18 mouse cellular contexts compared by ENCODE assay signal in genomic region chr6:66998645-66999044, GRCm38 (mm10). TPM values are rescaled to one million over a fixed set of nuclear protein-coding genes. Genes with fewer than 3 reads are reported as not detected.
DNase-seq lines count a peak whose midpoint lies in the region; ATAC-seq and TF ChIP-seq lines count a peak whose summit lies in the region.
"Had no signal": no experiment of that assay in that cellular context is flagged by ENCODE, and none has a peak within 500 bp of the region (broad histone marks: within the 10 kb centered on the region; RNA-seq: fewer than 3 reads in every experiment).

No protein-coding gene starts in this region.

- POLR2A ChIA-PET in Patski (lab: Charles Lee): interaction anchor here (0.9 to 1.5 kb wide), 2 partner anchors 38 to 51 kb away, joined by 3 to 7 read pairs; partner anchors contain the start of gene Gadd45a

- CTCF ChIA-PET in Patski (lab: Charles Lee): interaction anchor here (1.3 to 2.1 kb wide), 5 partner anchors 12 to 37 kb away, joined by 3 to 8 read pairs (median 4); no protein-coding TSS in a partner anchor

- H3K4me2 ChIP-seq in kidney, postnatal 0 days (ENCODE audit: low read length): no peak overlapping the region
- H3K4me2 ChIP-seq: embryonic facial prominence, embryonic 12.5 days; forebrain, embryonic 13.5 days; liver, embryonic 12.5 days; midbrain, embryonic 11.5 days; neural tube, embryonic 12.5 days had no signal

- peak; percentile 35 for DNase-seq in gastrocnemius, adult 2 months
- no peak for DNase-seq in gastrocnemius, postnatal 4 days (ENCODE audit: low spot score in 2 of 2)
- no peak for DNase-seq in Patski (ENCODE audit: low read depth, low spot score)
- DNase-seq in kidney, postnatal 0 days (ENCODE audit: low spot score): no peak
- DNase-seq in lung, postnatal 36 days: peak; percentile 87
- no peak for DNase-seq in frontal cortex, postnatal 25 days (ENCODE audit: low spot score in 2 of 2)
- DNase-seq in B cell, adult 2 months: no peak
- DNase-seq: cerebellum, adult 8-10 months; gastrocnemius, postnatal 36 days; heart, postnatal 10 days; right cerebral cortex, adult 18-20 months had no signal

- H3K27me3 ChIP-seq in Patski: no peaks in the 10 kb centered on the region
- no peaks in the 10 kb centered on the region for H3K27me3 ChIP-seq in kidney, postnatal 0 days (ENCODE audit: insufficient read depth, low read length)
- H3K27me3 ChIP-seq: embryonic facial prominence, embryonic 12.5 days; forebrain, embryonic 13.5 days; liver, embryonic 12.5 days; neural tube, embryonic 12.5 days had no signal

- no peaks in the 10 kb centered on the region for H3K36me3 ChIP-seq in kidney, postnatal 0 days (ENCODE audit: insufficient read depth, low read length)
- H3K36me3 ChIP-seq: embryonic facial prominence, embryonic 12.5 days; liver, embryonic 12.5 days; neural tube, embryonic 12.5 days had no signal

- H3K4me1 ChIP-seq in kidney, postnatal 0 days (replicated peaks; ENCODE audit: insufficient read depth, low read length): no peaks in the 10 kb centered on the region; the same call in none of the 2 replicates
- H3K4me1 ChIP-seq: embryonic facial prominence, embryonic 12.5 days; forebrain, embryonic 13.5 days; neural tube, embryonic 12.5 days had no signal

- WGBS in kidney, postnatal 0 days: 82% methylated on average over 2 of the region's 2 CpGs

- in situ Hi-C loops in Patski (cut with MboI; ENCODE audit: low pct_unique_long_range_greater_than_20kb): no loop called here

- H3K9me3 ChIP-seq in kidney, postnatal 0 days (replicated peaks; ENCODE audit: low read length): no peaks in the 10 kb centered on the region
- H3K9me3 ChIP-seq: embryonic facial prominence, embryonic 12.5 days; forebrain, embryonic 13.5 days; liver, embryonic 12.5 days; neural tube, embryonic 12.5 days had no signal

- intact Hi-C loops in gastrocnemius, adult 2 months (cut with DNase I): no loop called here

- no peak overlapping the region for H3K27ac ChIP-seq in gastrocnemius, adult 2 months
- H3K27ac ChIP-seq in kidney, postnatal 0 days: 0 out of 2 replicates have a peak overlapping the region, but pooled peaks have one; percentile 14
- H3K27ac ChIP-seq: embryonic facial prominence, embryonic 12.5 days; forebrain, embryonic 13.5 days; liver, embryonic 12.5 days; neural tube, embryonic 12.5 days had no signal

- TF ChIP-seq CTCF in gastrocnemius, adult 2 months (IDR thresholded peaks at IDR 0.05): no peak
- TF ChIP-seq CTCF in Patski (IDR thresholded peaks at IDR 0.05): no peak
- TF ChIP-seq CTCF in kidney, postnatal 0 days (IDR thresholded peaks at IDR 0.05; ENCODE audit: low read depth): no peak

- H3K4me3 ChIP-seq in gastrocnemius, adult 2 months: no peak overlapping the region
- H3K4me3 ChIP-seq in kidney, postnatal 0 days (replicated peaks; ENCODE audit: low read depth, low read length): no peak overlapping the region
- H3K4me3 ChIP-seq: embryonic facial prominence, embryonic 12.5 days; forebrain, embryonic 13.5 days; liver, embryonic 12.5 days; neural tube, embryonic 12.5 days had no signal

- peak; percentile 75 for ATAC-seq in Patski
- ATAC-seq in kidney, postnatal 0 days (replicated peaks; ENCODE audit: low FRiP score, low read depth): no peak
- ATAC-seq in megakaryocyte, adult 5-6 weeks (ENCODE audit: poor library complexity, severe bottlenecking): no peak
- ATAC-seq: forebrain, embryonic 13.5 days; inflammation-experienced regulatory T-cells, adult 6 months; liver, embryonic 12.5 days had no signal

- no peak overlapping the region for H3K9ac ChIP-seq in kidney, postnatal 0 days (ENCODE audit: low read depth, low read length)
- H3K9ac ChIP-seq: embryonic facial prominence, embryonic 12.5 days; forebrain, embryonic 13.5 days; liver, embryonic 12.5 days; neural tube, embryonic 12.5 days had no signal

RNA-seq across cellular contexts. Expression of gene Gadd45a, which starts 38.6 kb away (rescaled TPM):
- total RNA-seq in gastrocnemius, adult 2 months (2021): 10 to 100 TPM; 27.6 to 38.9 TPM
- 10 to 100 TPM; 31.5 to 35.5 TPM for total RNA-seq in gastrocnemius, postnatal 4 days (2021)
- polyA plus RNA-seq in Patski (2021): 138 TPM
- polyA plus RNA-seq in kidney, postnatal 0 days (2015; fragmentation: Nextera tagmentation; extraction: Ambion mirVana): 66.5 and 70.7 TPM in 2 replicates
- total RNA-seq in megakaryocyte, adult 5-6 weeks (2015): 59.6 and 62.4 TPM in 2 replicates
- total RNA-seq in megakaryocyte, adult 5-6 weeks (2017): 77.2 and 95.9 TPM in 2 replicates

Comparison
In these comparisons a context has a peak if more than half of its experiments do, and no peak if none do; other contexts are left out.
1. DNase-seq: peak in gastrocnemius, adult 2 months (single experiment) and lung, postnatal 36 days (single experiment); none in gastrocnemius, postnatal 4 days (0 of 2), Patski (single experiment), kidney, postnatal 0 days (single experiment), frontal cortex, postnatal 25 days (0 of 2) and B cell, adult 2 months (0 of 2).